Mouse (Mus musculus) stomach, embryonic 14.5 days (tissue): ENCODE measurements around the gene Optn. TPM values are rescaled to one million over a fixed set of nuclear protein-coding genes. Genes with fewer than 3 reads are reported as not detected.

Experiments
- ATAC-seq: fragments of 200-750 bp; cut with Nextera tagmentation; 2 replicates; pipeline ENCODE4 v1.8.0; 2017; ENCODE audit warnings: low read depth, moderate TSS enrichment; ENCODE audit not compliant: insufficient number of reproducible peaks, insufficient read depth, low FRiP score
- H3K27ac ChIP-seq: fragments of 300-500 bp; sonication (generic); 2 replicates; pipeline ENCODE4 v1.5.1; 2014; ENCODE audit warnings: mild to moderate bottlenecking, low read length, moderate library complexity, mixed read lengths
- H3K27me3 ChIP-seq: fragments of 300-500 bp; sonication (generic); 2 replicates; pipeline ENCODE4 v1.6.1; 2014; ENCODE audit warnings: low read length, control low read depth, mixed read lengths; ENCODE audit not compliant: control insufficient read depth, insufficient read depth
- H3K36me3 ChIP-seq: fragments of 300-500 bp; sonication (generic); 2 replicates; pipeline ENCODE4 v1.6.1; 2014; ENCODE audit warnings: mild to moderate bottlenecking, control low read depth, low read length, moderate library complexity, mixed read lengths; ENCODE audit not compliant: control insufficient read depth, insufficient read depth
- H3K4me1 ChIP-seq: fragments of 300-500 bp; sonication (generic); 2 replicates; pipeline ENCODE4 v1.6.1; 2014; ENCODE audit warnings: low read length, control low read depth, mixed read lengths; ENCODE audit not compliant: control insufficient read depth, insufficient read depth
- H3K4me2 ChIP-seq: fragments of 300-500 bp; sonication (generic); replicated peaks from 2 replicates; pipeline ENCODE4 v1.6.1; 2014; ENCODE audit warnings: low read depth, low read length, control low read depth
- H3K4me3 ChIP-seq: fragments of 300-500 bp; sonication (generic); 2 replicates; pipeline ENCODE4 v1.5.1; 2014; ENCODE audit warnings: low read depth, low read length, control low read depth
- H3K9ac ChIP-seq: fragments of 300-500 bp; sonication (generic); replicated peaks from 2 replicates; pipeline ENCODE4 v1.6.1; 2014; ENCODE audit warnings: low read depth, mild to moderate bottlenecking, control low read depth, low read length, moderate library complexity, mixed read lengths
- H3K9me3 ChIP-seq: fragments of 300-500 bp; sonication (generic); 2 replicates; pipeline ENCODE4 v1.6.1; 2016; ENCODE audit warnings: low read depth, low read length, control low read depth; ENCODE audit not compliant: control insufficient read depth
- WGBS: fragments of 180-500 bp; shearing (Covaris S2); extraction: QIAGEN DNeasy Blood & Tissue Kit; methylation state at CpG from one replicate; pipeline ENCODE4 v1.1.7; 2014; 5-methylcytosine and 5-hydroxymethylcytosine counted together
- polyA plus RNA-seq: library from polyadenylated mRNA; unstranded; fragments of >200 nt; fragmentation: Nextera tagmentation; extraction: Ambion mirVana; gene quantifications from 2 replicates; pipeline ENCODE4 v1.2.1, GENCODE M21; 2014

The Optn gene
- polyA plus RNA-seq, 1 experiment from 2014 or later, result 6.5 TPM

DNA sequence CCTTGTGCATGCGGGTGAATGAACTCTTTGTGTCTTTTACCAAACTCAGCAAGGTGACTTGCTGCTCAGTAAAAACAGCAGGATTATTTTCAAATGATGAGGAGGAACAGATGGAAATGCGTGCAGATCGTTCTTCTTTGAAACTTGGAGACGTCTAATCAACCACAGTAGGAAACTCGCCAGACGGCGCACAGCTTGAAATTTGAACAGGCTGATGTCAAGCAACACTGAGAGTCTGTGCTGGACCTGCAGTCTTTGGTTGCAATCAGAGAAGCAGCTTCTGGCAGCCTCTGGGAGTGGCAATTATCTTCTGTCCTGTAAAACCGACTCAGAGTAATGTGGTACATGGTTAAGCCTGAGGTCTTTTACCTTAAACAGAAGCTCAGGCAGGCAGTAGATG lies 85.8 kb downstream of the Optn start:
- H3K27ac ChIP-seq, result no peak overlapping the region
- 25% methylated on average over 8 of the region's 8 CpGs for WGBS
- no peaks in the 10 kb centered on the region for H3K9me3 ChIP-seq
- H3K9ac ChIP-seq, result no peak overlapping the region
- no peaks in the 10 kb centered on the region for H3K27me3 ChIP-seq
- no peak overlapping the region for H3K4me3 ChIP-seq
- no peak for ATAC-seq
- H3K4me1 ChIP-seq, result no peaks in the 10 kb centered on the region
- H3K36me3 ChIP-seq, result no peaks in the 10 kb centered on the region
- H3K4me2 ChIP-seq, result no peak overlapping the region

DNA sequence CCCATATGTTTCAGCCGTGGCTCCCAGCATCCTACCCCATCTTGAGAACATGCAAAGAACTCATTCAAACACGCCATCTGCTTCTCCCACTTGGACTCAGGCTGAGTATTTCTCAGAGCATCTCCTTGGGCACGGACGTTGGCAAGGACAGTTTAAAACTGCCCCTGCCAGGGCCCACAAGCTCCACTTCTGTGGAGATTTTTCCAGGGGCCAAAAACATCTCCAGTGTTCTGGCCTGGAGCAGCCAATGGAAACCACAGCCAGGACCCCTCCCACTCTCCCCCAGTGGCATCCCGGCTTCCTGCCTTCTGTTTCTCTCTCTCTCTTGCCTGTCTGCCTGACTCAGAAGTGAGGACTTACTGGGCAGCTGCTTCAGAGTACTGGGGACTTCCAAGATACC lies 88.0 kb downstream of the Optn start, which contains the start of gene Ucma:
Gene Ucma, plus strand, starts transcription at position 316 of the 400 bp plus-strand sequence.
- ATAC-seq, result no peak
- Histone ChIP-seq H3K9me3 (no peaks in the 10 kb centered on the region), H3K9ac (no peak within 1 kb of the TSS), H3K27me3 (no peaks in the 10 kb centered on the region), H3K36me3 (no peaks in the 10 kb centered on the region), H3K27ac (no peak within 1 kb of the TSS), H3K4me1 (no peaks in the 10 kb centered on the region), H3K4me3 (no peak within 1 kb of the TSS), H3K4me2 (no peak within 1 kb of the TSS)
- WGBS, result 67% methylated on average over 5 of the region's 5 CpGs

Other genes starting within 250 kb of the Optn start
- gene Sephs1, start 182.5 kb downstream of the Optn start, polyA plus RNA-seq, result 81.9 and 83.5 TPM in 2 replicates
- 59.0 and 64.2 TPM in 2 replicates for gene Phyh, start 145.0 kb downstream of the Optn start, polyA plus RNA-seq
- gene Ucma, start 87.9 kb downstream of the Optn start, polyA plus RNA-seq, result not detected in 2 replicates
- 30.1 and 34.0 TPM in 2 replicates for gene Mcm10, start 51.3 kb downstream of the Optn start, polyA plus RNA-seq
- 22.7 and 28.9 TPM in 2 replicates for gene Ccdc3, start 73.7 kb upstream of the Optn start, polyA plus RNA-seq